Mouse (Mus musculus): ENCODE results near the gene Prame.
"Not testable (repeated sequence)": the region's sequence is repeated elsewhere in the genome, so short reads cannot be mapped to it uniquely, and the experiment has no call there.

The Prame gene

DNA sequence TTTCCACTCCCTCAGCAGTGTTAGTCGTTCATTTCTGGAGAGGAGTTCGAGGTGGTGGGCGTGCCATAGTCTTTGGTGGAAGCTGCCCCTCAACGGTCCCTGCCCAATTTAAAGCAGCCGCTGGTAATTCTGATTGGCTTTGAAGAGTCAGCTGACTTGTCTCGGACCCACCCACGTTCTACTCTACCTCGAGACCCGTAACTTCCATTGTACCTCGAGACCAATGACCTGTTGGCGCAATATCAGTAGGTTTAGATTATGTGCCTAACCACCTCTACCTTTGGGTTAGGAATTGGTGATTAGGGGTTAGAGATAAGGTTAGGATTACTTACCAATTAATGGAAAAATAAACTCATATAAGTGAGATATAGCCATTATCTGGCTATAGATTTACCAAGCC, at the start of gene Prame:
Gene Prame, minus strand, starts transcription at position 101 of the 400 bp plus-strand sequence.
- no peak for DNase-seq (ENCODE audit: low spot score in 2 of 2)

DNA sequence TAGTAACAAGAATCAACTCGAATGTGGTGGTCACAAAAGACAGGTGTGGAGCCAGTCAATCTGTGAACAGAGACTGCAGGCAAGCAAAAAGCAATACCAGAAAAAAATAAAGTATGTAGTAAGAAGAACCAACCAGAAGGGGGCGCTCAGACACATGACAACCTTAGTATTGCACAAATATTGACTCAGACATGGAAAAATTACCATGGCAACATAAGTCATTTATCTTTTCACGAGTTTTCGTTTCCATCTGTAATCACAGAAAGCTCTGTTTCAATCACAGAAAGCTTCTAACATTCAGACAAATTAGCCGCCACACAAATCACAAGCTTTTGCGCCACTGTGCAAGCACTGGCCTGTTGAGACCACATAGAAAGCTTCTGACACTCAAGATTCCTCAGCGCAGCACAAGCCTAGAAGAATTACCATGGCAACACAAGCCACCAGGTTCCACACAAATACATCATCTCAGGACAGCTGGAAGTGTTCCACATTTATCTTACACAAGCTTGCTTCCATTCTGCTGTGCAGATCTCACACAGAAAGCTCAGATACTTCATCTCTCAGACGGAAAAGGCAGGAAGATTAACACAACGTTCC, 24.8 kb upstream of the Prame start:
- DNase-seq (ENCODE audit: low spot score in 2 of 2), result peak in 1 of 2 experiments; percentile 27

DNA sequence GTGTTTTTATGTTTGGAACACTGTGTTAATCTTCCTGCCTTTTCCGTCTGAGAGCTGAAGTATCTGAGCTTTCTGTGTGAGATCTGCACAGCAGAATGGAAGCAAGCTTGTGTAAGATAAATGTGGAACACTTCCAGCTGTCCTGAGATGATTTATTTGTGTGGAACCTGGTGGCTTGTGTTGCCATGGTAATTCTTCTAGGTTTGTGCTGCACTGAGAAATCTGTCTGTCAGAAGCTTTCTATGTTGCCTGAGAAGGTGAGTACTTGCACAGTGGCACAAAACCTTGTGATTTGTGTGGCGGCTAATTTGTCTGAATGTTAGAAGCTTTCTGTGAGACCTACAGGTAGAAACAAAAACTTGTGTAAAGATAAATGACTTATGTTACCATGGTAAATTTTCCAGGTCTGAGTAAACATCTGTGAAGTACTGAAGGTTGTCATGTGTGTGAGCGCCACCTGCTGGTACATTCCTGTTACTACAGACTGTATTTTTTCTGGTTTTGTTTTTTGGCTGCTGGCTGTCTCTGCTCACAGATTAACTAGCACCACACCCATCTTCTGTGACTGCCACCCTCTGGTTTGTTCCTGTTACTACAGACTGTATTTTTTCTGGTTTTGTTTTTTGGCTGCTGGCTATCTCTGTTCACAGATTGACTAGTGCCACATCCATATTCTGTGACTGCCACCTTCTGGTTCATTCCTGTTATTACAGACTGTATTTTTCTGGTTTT, 26.0 kb downstream of the Prame start:
- DNase-seq (ENCODE audit: low spot score in 2 of 2), result peak; percentile 20 to 39

DNA sequence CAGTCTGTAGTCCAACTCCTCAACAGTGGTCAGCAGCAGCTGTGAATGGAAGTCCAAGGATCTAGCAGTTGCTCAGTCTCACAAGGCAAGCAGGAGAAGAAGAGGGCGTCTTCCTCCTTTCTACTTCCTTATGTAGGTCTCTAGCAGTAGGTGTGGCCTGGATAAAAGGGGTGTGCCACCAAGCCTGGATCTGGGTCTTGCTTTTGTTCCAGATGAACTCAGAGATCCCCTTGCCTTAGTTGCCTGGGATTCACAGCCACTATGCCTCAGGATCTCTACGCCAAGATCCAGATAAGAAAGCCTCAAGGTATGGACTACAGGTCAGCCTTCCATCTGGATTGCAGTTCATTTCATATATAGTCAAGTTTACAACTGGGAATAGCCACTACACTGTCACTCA, 28.8 kb downstream of the Prame start, which contains the start of gene Nxf7:
Gene Nxf7, minus strand, starts transcription at position 101 of the 400 bp plus-strand sequence.
- DNase-seq (ENCODE audit: low spot score in 2 of 2), result no peak

GRCm38 (mm10) chrX:135598096-135598495, 29.4 kb downstream of the Prame start:
- peak in 1 of 2 experiments; percentile 9 for DNase-seq (ENCODE audit: low spot score in 2 of 2)

GRCm38 (mm10) chrX:135576412-135576811, 51.1 kb downstream of the Prame start:
- DNase-seq (ENCODE audit: low spot score in 2 of 2), result no peak

DNA sequence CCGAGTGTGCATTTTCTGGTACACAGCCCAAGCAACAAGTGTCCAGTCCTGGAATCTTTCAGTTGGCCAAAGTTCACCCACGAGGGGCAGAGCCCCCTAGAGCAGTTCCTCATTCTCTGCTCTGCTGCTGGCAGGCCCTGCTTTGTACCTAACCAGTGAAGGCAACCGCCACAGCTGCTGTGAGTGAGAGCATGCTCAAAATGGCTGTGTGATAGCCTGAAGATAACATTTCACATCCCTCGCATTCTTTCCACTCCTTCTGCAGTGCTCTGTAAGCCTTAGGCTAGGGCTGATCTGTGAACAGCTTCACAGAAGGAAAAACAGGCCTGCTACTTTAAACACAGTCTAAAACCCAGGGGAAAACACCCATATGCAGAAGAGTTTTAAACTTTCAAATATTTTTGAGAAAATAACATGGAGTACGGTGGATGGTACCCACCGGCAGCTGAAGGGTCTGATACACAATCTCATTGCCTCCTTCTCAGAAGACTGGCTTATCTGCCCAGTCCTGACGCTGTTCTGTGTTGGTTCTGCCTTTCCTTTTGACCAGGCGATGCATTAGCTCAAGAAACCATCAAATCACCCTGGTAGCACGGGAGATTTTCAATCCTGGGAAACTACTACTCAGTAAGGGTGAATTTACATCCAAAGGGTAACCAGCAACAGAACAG, 52.4 kb downstream of the Prame start:
- DNase-seq (ENCODE audit: low spot score in 2 of 2), result not testable (repeated sequence)

GRCm38 (mm10) chrX:135574261-135574957, 53.1 kb downstream of the Prame start:
- DNase-seq (ENCODE audit: low spot score in 2 of 2), result not testable (repeated sequence)

- peak; percentile 12 to 25 for DNase-seq (ENCODE audit: low spot score in 2 of 2)
Measured at GRCm38 (mm10) chrX:135569467-135569866, 58.0 kb downstream of the Prame start.

DNA sequence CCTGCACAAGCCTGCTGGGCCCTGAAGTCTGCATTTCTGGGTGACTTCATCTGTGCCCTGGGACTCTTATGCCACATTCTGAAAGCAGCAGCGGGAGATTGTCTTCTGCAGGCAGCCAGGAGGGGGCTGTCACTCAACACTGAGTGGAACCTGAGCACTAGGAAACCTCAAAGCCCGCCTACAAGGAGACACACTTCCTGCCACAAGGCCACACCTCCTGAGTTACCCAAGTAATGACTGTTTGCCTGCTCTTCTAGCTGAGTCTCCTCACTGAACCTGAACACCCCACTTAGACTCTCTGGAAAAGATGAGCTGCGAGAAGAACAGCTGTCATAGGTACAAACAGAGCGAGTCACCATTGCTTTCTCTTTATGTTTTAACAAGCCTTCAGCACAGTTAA, 62.6 kb downstream of the Prame start:
- DNase-seq (ENCODE audit: low spot score in 2 of 2), result not testable (repeated sequence)

All from frontal cortex, postnatal 10 days (tissue).